Comparison of ENCODE assay signal across 8 mouse cellular contexts in the genomic region with DNA sequence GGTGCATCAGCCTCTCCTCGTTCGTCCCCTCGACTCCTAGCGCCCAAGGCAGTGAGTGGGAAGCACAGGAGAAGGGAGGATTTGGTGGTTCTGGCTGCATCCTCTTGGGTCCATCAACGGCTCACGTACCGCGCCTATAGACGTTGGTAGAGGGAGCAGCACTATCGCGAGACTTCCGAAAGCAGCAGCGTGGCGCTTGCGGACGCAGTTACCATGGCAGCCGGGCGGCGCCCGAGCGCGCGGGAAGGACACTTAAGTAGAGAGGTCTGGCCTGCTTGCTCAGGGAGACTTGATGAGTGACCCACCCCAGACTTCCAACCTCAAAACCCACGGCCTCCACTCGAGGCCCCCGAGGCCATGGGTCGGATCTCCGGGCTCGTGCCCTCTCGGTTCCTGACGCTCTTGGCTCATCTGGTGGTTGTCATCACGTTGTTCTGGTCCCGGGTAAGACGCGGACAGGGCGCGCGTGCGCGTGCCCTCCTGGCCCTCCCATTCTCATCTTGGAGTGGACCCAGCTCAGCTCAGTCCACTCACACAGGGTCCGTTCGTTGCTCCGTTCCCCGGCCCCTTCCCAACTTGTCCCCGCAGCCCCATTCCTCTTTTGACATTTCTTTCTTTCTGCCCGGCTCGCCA. TPM values are rescaled to one million over a fixed set of nuclear protein-coding genes. Genes with fewer than 3 reads are reported as not detected.
DNase-seq lines count a peak whose midpoint lies in the region; ATAC-seq and TF ChIP-seq lines count a peak whose summit lies in the region.

Gene Tmem107 (plus strand): TSS at position 217 of the 633 bp plus-strand sequence.

- no peaks in the 10 kb centered on the region for H3K36me3 ChIP-seq in heart, embryonic 10.5 days
- no peaks in the 10 kb centered on the region for H3K36me3 ChIP-seq in kidney, embryonic 16.5 days (ENCODE audit: insufficient read depth, low read length)
- H3K36me3 ChIP-seq in liver, adult 2 months (ENCODE audit: control insufficient read depth, insufficient read depth, low read length), result no peaks in the 10 kb centered on the region
- H3K36me3 ChIP-seq in myocyte (ENCODE audit: control insufficient read depth, insufficient read depth), result no peaks in the 10 kb centered on the region
- H3K36me3 ChIP-seq in splenic B cell, adult 2 months (ENCODE audit: control insufficient read depth, insufficient read depth, low read length, poor library complexity, severe bottlenecking), result no peaks in the 10 kb centered on the region

- TF ChIP-seq POLR2A in bone marrow macrophage, adult 2 months (IDR thresholded peaks at IDR 0.05; ENCODE audit: borderline replicate concordance, low read depth, low read length), result no peak
- peak; percentile 99 for TF ChIP-seq POLR2A in embryonic fibroblast, embryonic 13.5 days (IDR thresholded peaks at IDR 0.05; ENCODE audit: low read depth, low read length)
- TF ChIP-seq POLR2A in liver, adult 2 months (IDR thresholded peaks at IDR 0.05; ENCODE audit: extremely low read depth, insufficient read depth, low read length), result 0 out of 2 replicates have a peak, but pooled peaks have one; percentile 15
- TF ChIP-seq POLR2A in myocyte (IDR thresholded peaks at IDR 0.05; ENCODE audit: insufficient read length, low read depth), result peak; percentile 95

- H3K79me2 ChIP-seq in liver, adult 2 months (ENCODE audit: control insufficient read depth, insufficient read depth, low read length), result no peaks in the 10 kb centered on the region
- no peaks in the 10 kb centered on the region for H3K79me2 ChIP-seq in myocyte (ENCODE audit: control insufficient read depth, insufficient read depth)

- no peak for TF ChIP-seq CTCF in bone marrow macrophage, adult 2 months (IDR thresholded peaks at IDR 0.05; ENCODE audit: low read depth, low read length)
- no peak for TF ChIP-seq CTCF in embryonic fibroblast, embryonic 13.5 days (IDR thresholded peaks at IDR 0.05; ENCODE audit: borderline replicate concordance, insufficient read depth, low read length)
- no peak for TF ChIP-seq CTCF in liver, adult 2 months (IDR thresholded peaks at IDR 0.05; ENCODE audit: low read depth, low read length)

- peak within 1 kb of the TSS; percentile 27 for H3ac ChIP-seq in myocyte (ENCODE audit: control insufficient read depth, insufficient read length)

- ATAC-seq in kidney, embryonic 16.5 days (ENCODE audit: low FRiP score, low TSS enrichment), result peak; percentile 89

- no peaks in the 10 kb centered on the region for H3K9me3 ChIP-seq in heart, embryonic 10.5 days
- no peaks in the 10 kb centered on the region for H3K9me3 ChIP-seq in kidney, embryonic 16.5 days (ENCODE audit: low read length)

- H3K4me2 ChIP-seq in kidney, embryonic 16.5 days (replicated peaks; ENCODE audit: low read depth, low read length), result peak within 1 kb of the TSS; percentile 68
- H3K4me2 ChIP-seq in myocyte (ENCODE audit: low read depth), result peak within 1 kb of the TSS; percentile 84

- peak within 1 kb of the TSS; percentile 55 for H3K27ac ChIP-seq in bone marrow macrophage, adult 2 months (ENCODE audit: insufficient read depth, low read depth, low read length)
- H3K27ac ChIP-seq in embryonic fibroblast, embryonic 13.5 days (ENCODE audit: insufficient read depth, low read length), result peak within 1 kb of the TSS; percentile 86
- peak within 1 kb of the TSS; percentile 92 for H3K27ac ChIP-seq in heart, embryonic 10.5 days
- peak within 1 kb of the TSS; percentile 91 for H3K27ac ChIP-seq in kidney, embryonic 16.5 days (ENCODE audit: low read length)
- peak within 1 kb of the TSS; percentile 21 for H3K27ac ChIP-seq in liver, adult 2 months (replicated peaks; ENCODE audit: insufficient read depth, low read depth, low read length)

- under 1% methylated on average over 47 of the region's 47 CpGs for WGBS in heart, embryonic 10.5 days
- 0% methylated on average over 47 of the region's 47 CpGs for WGBS in kidney, embryonic 16.5 days
- 1% methylated on average over 47 of the region's 47 CpGs for WGBS in liver, adult 2 months

- peak within 1 kb of the TSS; percentile 81 for H3K9ac ChIP-seq in kidney, embryonic 16.5 days (replicated peaks; ENCODE audit: low read length)
- peak within 1 kb of the TSS; percentile 69 for H3K9ac ChIP-seq in liver, adult 2 months (ENCODE audit: low read depth, low read length)

- no peaks in the 10 kb centered on the region for H3K27me3 ChIP-seq in heart, embryonic 10.5 days (ENCODE audit: insufficient read depth, poor library complexity, severe bottlenecking)
- H3K27me3 ChIP-seq in kidney, embryonic 16.5 days (ENCODE audit: insufficient read depth, low read length), result no peaks in the 10 kb centered on the region
- H3K27me3 ChIP-seq in liver, adult 2 months (ENCODE audit: control insufficient read depth, insufficient read depth, low read length), result no peaks in the 10 kb centered on the region
- H3K27me3 ChIP-seq in myocyte (ENCODE audit: control insufficient read depth, insufficient read depth, insufficient read length), result no peaks in the 10 kb centered on the region
- no peaks in the 10 kb centered on the region for H3K27me3 ChIP-seq in splenic B cell, adult 2 months (ENCODE audit: control insufficient read depth, insufficient read depth, low read length, poor library complexity, severe bottlenecking)

- peak; percentile 98 for DNase-seq in A20 (ENCODE audit: low read depth, low spot score)
- DNase-seq in heart, embryonic 10.5 days (ENCODE audit: low spot score), result peak; percentile 97
- peak; percentile 82 for DNase-seq in liver, adult 2 months (ENCODE audit: extremely low read depth, low read depth, low spot score)
- DNase-seq in splenic B cell, adult 2 months (ENCODE audit: low read depth, low spot score), result peak; percentile 96

- H3K4me1 ChIP-seq in bone marrow macrophage, adult 2 months (ENCODE audit: control insufficient read depth, insufficient read depth, low read length), result peaks cover 23% of the 10 kb centered on the region
- H3K4me1 ChIP-seq in embryonic fibroblast, embryonic 13.5 days (ENCODE audit: control insufficient read depth, insufficient read depth, low read length), result peaks cover 9% of the 10 kb centered on the region; the same call in 1 of the 2 replicates
- peaks cover 51% of the 10 kb centered on the region for H3K4me1 ChIP-seq in heart, embryonic 10.5 days
- peaks cover 31% of the 10 kb centered on the region for H3K4me1 ChIP-seq in kidney, embryonic 16.5 days (ENCODE audit: insufficient read depth, low read length)
- peaks cover 12% of the 10 kb centered on the region for H3K4me1 ChIP-seq in liver, adult 2 months (ENCODE audit: control insufficient read depth, insufficient read depth, low read length)

- peak within 1 kb of the TSS; percentile 69 for H3K4me3 ChIP-seq in bone marrow macrophage, adult 2 months (ENCODE audit: insufficient read depth, low read length)
- H3K4me3 ChIP-seq in embryonic fibroblast, embryonic 13.5 days (ENCODE audit: insufficient read depth, low read length), result peak within 1 kb of the TSS; percentile 84
- peak within 1 kb of the TSS; percentile 73 for H3K4me3 ChIP-seq in heart, embryonic 10.5 days
- peak within 1 kb of the TSS; percentile 56 for H3K4me3 ChIP-seq in kidney, embryonic 16.5 days (ENCODE audit: low read length)
- H3K4me3 ChIP-seq in liver, adult 2 months (ENCODE audit: insufficient read depth, low read depth, low read length), result peak within 1 kb of the TSS; percentile 65
- H3K4me3 ChIP-seq in myocyte, result peak within 1 kb of the TSS; percentile 40

TF ChIP-seq in myocyte, 11 proteins besides CTCF, POLR2A, EP300 and RAD21:
- TF ChIP-seq MYOD1 (IDR thresholded peaks at IDR 0.05; ENCODE audit: control insufficient read depth in 1 of 3, insufficient read length in 2 of 3, low read depth in 2 of 3) (no peak), SRF (IDR thresholded peaks at IDR 0.05; ENCODE audit: control insufficient read depth, insufficient read length, low read depth) (no peak), MYOG (IDR thresholded peaks at IDR 0.05; ENCODE audit: control insufficient read depth in 1 of 3, insufficient read depth in 1 of 3, insufficient read length in 2 of 3, low read depth in 2 of 3) (no peak), TCF12 (IDR thresholded peaks at IDR 0.05; ENCODE audit: insufficient read depth, poor library complexity, severe bottlenecking) (no peak), REST (IDR thresholded peaks at IDR 0.05; ENCODE audit: insufficient read depth, insufficient read length) (no peak), MAX (IDR thresholded peaks at IDR 0.05; ENCODE audit: low read depth) (peak; percentile 30), POLR2AphosphoS2 (IDR thresholded peaks at IDR 0.05; ENCODE audit: insufficient read length, low read depth) (peak; percentile 99), USF1 (IDR thresholded peaks at IDR 0.05; ENCODE audit: low read depth) (no peak)

RNA-seq across cellular contexts. Expression of gene Tmem107, which starts in this region (rescaled TPM):
- 9.8 and 14.6 TPM in 2 replicates for polyA plus RNA-seq in bone marrow macrophage, adult 2 months (2012; ENCODE audit: insufficient read depth, insufficient read length, missing spikeins)
- polyA plus RNA-seq in embryonic fibroblast, embryonic 13.5 days (2011; ENCODE audit: insufficient read length, low read depth, missing spikeins), result 14.0 and 17.6 TPM in 2 replicates
- polyA plus RNA-seq in heart, embryonic 10.5 days (2016; fragmentation: Nextera tagmentation; extraction: Ambion mirVana), result 29.1 and 30.4 TPM in 2 replicates
- polyA plus RNA-seq in kidney, embryonic 16.5 days (2015; fragmentation: Nextera tagmentation; extraction: Ambion mirVana), result 61.0 and 68.1 TPM in 2 replicates
- 1.8 and 2.2 TPM in 2 replicates for total RNA-seq in liver, adult 2 months (2014; rRNA removed)
- 3.3 and 4.7 TPM in 2 replicates for polyA plus RNA-seq in liver, adult 2 months (2012; rRNA removed)
- polyA plus RNA-seq in myocyte (2012; fragmentation: generic; extraction: Trizol), result 29.5 TPM

Comparison
In these comparisons a context has a peak if more than half of its experiments do, and no peak if none do; other contexts are left out.
1. Peak in every context shown above with its lines: DNase-seq, ATAC-seq, H3K4me3 ChIP-seq and H3K27ac ChIP-seq.
2. H3K27ac ChIP-seq: peak in every context shown above with its lines; median percentile 92 in heart, embryonic 10.5 days; 91 in kidney, embryonic 16.5 days; 86 in embryonic fibroblast, embryonic 13.5 days; 55 in bone marrow macrophage, adult 2 months; 21 in liver, adult 2 months.